Mouse (Mus musculus) kidney, postnatal 0 days (tissue): ENCODE data around the gene Sash3. TPM values are rescaled to one million over a fixed set of nuclear protein-coding genes. Genes with fewer than 3 reads are reported as not detected.
A peak's percentile ranks its signal among the peaks of the same experiment; 100 is the strongest.

ENCODE experiments used
- ATAC-seq: fragments of 200-750 bp; cut with Nextera tagmentation; replicated peaks from 2 replicates; pipeline ENCODE4 v1.8.0; 2017; ENCODE audit warnings: low read depth, moderate number of reproducible peaks, moderate TSS enrichment, moderate library complexity; ENCODE audit not compliant: low FRiP score
- DNase-seq: peaks from one replicate; pipeline ENCODE4 v3.0.0-alpha.2; 2016; ENCODE audit warnings: low spot score
- H3K27ac ChIP-seq: fragments of 300-500 bp; sonication (generic); 2 replicates; pipeline ENCODE4 v1.5.1; 2014; ENCODE audit warnings: mild to moderate bottlenecking
- H3K27me3 ChIP-seq: fragments of 300-500 bp; sonication (generic); 2 replicates; pipeline ENCODE4 v1.6.1; 2014; ENCODE audit warnings: low read length, mixed read lengths; ENCODE audit not compliant: insufficient read depth
- H3K36me3 ChIP-seq: fragments of 300-500 bp; sonication (generic); 2 replicates; pipeline ENCODE4 v1.6.1; 2014; ENCODE audit warnings: low read length, mixed read lengths; ENCODE audit not compliant: insufficient read depth
- H3K4me1 ChIP-seq: fragments of 300-500 bp; sonication (generic); replicated peaks from 2 replicates; pipeline ENCODE4 v1.6.1; 2014; ENCODE audit warnings: antibody characterized with exemption, low read length, mixed read lengths; ENCODE audit not compliant: insufficient read depth
- H3K4me2 ChIP-seq: fragments of 300-500 bp; sonication (generic); 2 replicates; pipeline ENCODE4 v1.6.1; 2014; ENCODE audit warnings: mild to moderate bottlenecking, low read length, moderate library complexity, mixed read lengths
- H3K4me3 ChIP-seq: fragments of 300-500 bp; sonication (generic); replicated peaks from 2 replicates; pipeline ENCODE4 v1.5.1; 2014; ENCODE audit warnings: low read depth, low read length
- H3K9ac ChIP-seq: fragments of 300-500 bp; sonication (generic); 2 replicates; pipeline ENCODE4 v1.6.1; 2014; ENCODE audit warnings: low read depth, low read length
- H3K9me3 ChIP-seq: fragments of 300-500 bp; sonication (generic); replicated peaks from 2 replicates; pipeline ENCODE4 v1.6.1; 2016; ENCODE audit warnings: low read length, inconsistent platforms, mixed read lengths
- CTCF ChIP-seq: IDR thresholded peaks from 2 replicates; pipeline ENCODE4 v1.5.1; 2016; ENCODE audit warnings: antibody characterized with exemption, low read depth, mild to moderate bottlenecking, moderate library complexity
- WGBS: fragments of 180-500 bp; shearing (Covaris S2); extraction: QIAGEN DNeasy Blood & Tissue Kit; methylation state at CpG from one replicate; pipeline ENCODE4 v1.1.7; 2014; 5-methylcytosine and 5-hydroxymethylcytosine counted together
- polyA plus RNA-seq: library from polyadenylated mRNA; unstranded; fragments of >200 nt; fragmentation: Nextera tagmentation; extraction: Ambion mirVana; gene quantifications from 2 replicates; pipeline ENCODE4 v1.2.1, GENCODE M21; 2015

Sash3 gene
- polyA plus RNA-seq, 1 experiment from 2014 or later = 1.2 TPM

DNA sequence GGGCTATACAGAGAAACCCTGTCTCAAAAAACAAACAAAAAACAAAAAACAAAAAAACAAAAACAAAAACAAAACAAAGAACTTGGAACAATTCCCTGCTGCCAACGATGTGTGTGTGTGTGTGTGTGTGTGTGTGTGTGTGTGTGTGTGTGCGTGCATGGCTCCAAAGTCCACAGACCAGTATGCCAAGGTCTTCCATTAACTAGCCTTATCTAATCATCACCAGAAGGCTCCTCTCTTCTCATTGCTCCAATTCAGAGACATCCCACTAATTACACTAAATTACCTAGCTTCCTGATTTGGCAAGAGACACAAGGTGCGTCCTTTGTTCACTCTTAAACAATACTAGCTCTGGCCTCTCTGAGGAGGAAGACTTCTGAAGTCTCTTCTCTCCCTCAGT, 54.5 kb downstream of the Sash3 start:
- DNase-seq (no peak), ATAC-seq (no peak)
- Histone ChIP-seq H3K9ac (no peak overlapping the region), H3K36me3 (no peaks in the 10 kb centered on the region), H3K9me3 (no peaks in the 10 kb centered on the region), H3K4me2 (no peak overlapping the region), H3K4me3 (no peak overlapping the region), H3K27ac (no peak overlapping the region), H3K27me3 (no peaks in the 10 kb centered on the region), H3K4me1 (no peaks in the 10 kb centered on the region)
- TF ChIP-seq CTCF = no peak
- WGBS = 85% methylated on average over 3 of the region's 3 CpGs

DNA sequence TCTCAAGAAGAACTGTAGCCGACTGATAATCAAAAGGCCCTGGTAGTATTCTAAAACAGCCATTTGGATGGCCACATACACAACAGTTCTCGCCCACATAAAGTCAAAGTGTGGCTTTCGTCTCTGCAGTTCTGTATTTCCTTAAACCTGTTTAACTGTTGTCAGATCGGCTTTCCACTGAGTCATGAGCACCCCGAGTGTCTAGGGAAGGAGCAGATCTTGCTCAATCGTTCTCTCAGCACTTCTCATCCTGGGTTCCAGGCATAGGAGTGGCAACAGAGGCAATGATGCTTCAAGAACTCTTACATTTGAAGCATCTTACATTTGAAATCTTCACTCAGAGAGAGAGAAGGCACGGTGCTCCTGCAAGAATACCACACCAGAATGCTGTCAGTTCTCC, 55.7 kb downstream of the Sash3 start:
- no peak for DNase-seq
- no peak overlapping the region for H3K4me3 ChIP-seq
- no peaks in the 10 kb centered on the region for H3K9me3 ChIP-seq
- no peak overlapping the region for H3K9ac ChIP-seq
- H3K27me3 ChIP-seq = no peaks in the 10 kb centered on the region
- no peak overlapping the region for H3K4me2 ChIP-seq
- H3K36me3 ChIP-seq = no peaks in the 10 kb centered on the region
- H3K4me1 ChIP-seq = no peaks in the 10 kb centered on the region
- TF ChIP-seq CTCF = no peak
- ATAC-seq = no peak
- H3K27ac ChIP-seq = no peak overlapping the region
- 87% methylated on average over 7 of the region's 7 CpGs for WGBS

DNA sequence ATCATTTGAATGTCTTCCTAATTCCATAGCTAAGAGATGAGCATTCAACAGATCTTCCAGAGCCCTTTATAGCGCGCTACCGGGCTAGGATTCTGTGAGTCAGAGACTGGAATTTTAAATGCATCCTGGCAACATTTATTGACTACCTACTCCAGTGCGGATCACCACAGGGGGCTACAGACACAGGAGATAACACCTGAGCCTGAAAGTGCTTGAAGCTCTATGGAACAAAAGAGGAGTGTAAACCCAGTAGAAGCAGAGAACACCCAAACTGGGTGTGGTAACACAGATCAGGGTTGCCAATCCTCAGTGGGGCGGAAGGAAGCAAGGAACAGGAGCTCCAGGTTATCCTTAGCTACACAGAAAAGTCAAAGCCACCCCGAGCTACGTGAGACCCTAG, 56.2 kb downstream of the Sash3 start:
- WGBS = 90% methylated on average over 7 of the region's 7 CpGs

DNA sequence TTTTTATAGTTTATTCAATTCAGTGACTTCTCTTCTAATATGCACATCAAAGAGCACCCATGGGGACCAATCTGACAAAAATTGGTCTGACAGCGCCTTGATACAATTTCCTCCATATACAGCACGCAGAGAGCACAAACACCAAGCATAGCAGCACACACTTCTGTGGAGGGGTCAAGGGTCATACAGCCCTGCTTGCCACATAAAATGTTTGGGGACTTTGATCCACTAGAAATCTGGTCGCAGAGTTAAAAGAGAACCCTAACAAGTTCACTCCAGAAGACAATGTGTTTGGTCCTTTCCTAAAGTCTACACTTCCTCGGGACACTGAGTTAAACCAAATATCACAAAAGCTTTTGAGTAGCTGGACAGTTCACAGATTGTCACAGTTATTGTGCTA, 56.8 kb downstream of the Sash3 start:
- Histone ChIP-seq H3K4me2 (no peak overlapping the region), H3K27me3 (no peaks in the 10 kb centered on the region), H3K36me3 (no peaks in the 10 kb centered on the region), H3K4me1 (no peaks in the 10 kb centered on the region), H3K4me3 (no peak overlapping the region), H3K9ac (no peak overlapping the region), H3K27ac (no peak overlapping the region), H3K9me3 (no peaks in the 10 kb centered on the region)
- no peak for ATAC-seq
- WGBS = 75% methylated on average over 4 of the region's 4 CpGs
- no peak for TF ChIP-seq CTCF
- DNase-seq = no peak

More for the DNA sequence above, 56.2 kb downstream of the Sash3 start:
- ATAC-seq (no peak), DNase-seq (no peak)
- no peak overlapping the region for H3K27ac ChIP-seq
- H3K27me3 ChIP-seq = no peaks in the 10 kb centered on the region
- no peak for TF ChIP-seq CTCF
- H3K4me2 ChIP-seq = no peak overlapping the region
- no peak overlapping the region for H3K9ac ChIP-seq
- no peaks in the 10 kb centered on the region for H3K4me1 ChIP-seq
- H3K9me3 ChIP-seq = no peaks in the 10 kb centered on the region
- H3K4me3 ChIP-seq = no peak overlapping the region
- no peaks in the 10 kb centered on the region for H3K36me3 ChIP-seq

DNA sequence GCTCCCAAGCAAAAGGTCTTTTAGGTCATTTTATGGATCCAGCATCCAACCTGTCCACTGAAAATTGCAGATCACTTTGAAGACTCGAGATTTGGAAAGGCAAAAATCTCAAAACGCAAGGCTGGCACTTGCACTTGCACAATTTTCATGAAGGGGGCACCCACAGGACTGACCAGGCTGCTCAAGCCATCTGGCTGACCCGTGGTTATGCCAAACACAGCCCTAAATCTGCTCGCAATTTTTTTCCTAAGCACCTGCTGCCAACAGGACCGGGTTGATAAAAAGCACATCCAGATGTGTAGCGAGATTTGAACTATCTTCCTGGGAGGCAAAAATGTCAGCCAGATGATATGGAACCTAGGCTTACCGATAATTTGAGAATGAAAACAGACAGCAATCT, 57.5 kb downstream of the Sash3 start:
- Histone ChIP-seq H3K27me3 (no peaks in the 10 kb centered on the region), H3K9me3 (no peaks in the 10 kb centered on the region), H3K36me3 (no peaks in the 10 kb centered on the region), H3K4me1 (no peaks in the 10 kb centered on the region), H3K4me3 (no peak overlapping the region), H3K9ac (no peak overlapping the region), H3K27ac (no peak overlapping the region), H3K4me2 (no peak overlapping the region)
- no peak for ATAC-seq
- no peak for DNase-seq
- WGBS = 69% methylated on average over 7 of the region's 7 CpGs
- TF ChIP-seq CTCF = no peak

DNA sequence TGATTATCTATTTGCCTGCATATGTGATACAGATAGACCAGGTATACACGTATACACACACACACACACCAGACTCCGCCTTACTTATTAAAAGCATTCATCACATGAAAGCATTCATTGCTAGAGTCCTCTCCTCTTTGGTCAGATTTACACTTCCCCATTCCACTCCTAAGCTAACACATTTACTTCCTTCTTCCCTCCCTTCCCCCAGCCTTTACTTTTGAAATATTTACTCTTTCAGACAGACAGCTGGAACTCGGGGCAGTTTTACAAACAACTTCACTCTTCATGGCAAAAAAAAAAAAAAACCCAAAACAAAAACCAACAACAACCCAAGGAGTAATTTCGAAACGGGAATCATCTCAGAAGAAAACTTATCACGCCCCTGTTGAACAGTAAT, 58.2 kb downstream of the Sash3 start:
- ATAC-seq (no peak), DNase-seq (peak; percentile 2)
- no peak overlapping the region for H3K9ac ChIP-seq
- H3K36me3 ChIP-seq = no peaks in the 10 kb centered on the region
- no peak for TF ChIP-seq CTCF
- WGBS = 69% methylated on average over 6 of the region's 6 CpGs
- H3K27ac ChIP-seq = no peak overlapping the region
- H3K27me3 ChIP-seq = no peaks in the 10 kb centered on the region
- H3K4me1 ChIP-seq = no peaks in the 10 kb centered on the region
- H3K4me3 ChIP-seq = no peak overlapping the region
- H3K9me3 ChIP-seq = no peaks in the 10 kb centered on the region
- H3K4me2 ChIP-seq = no peak overlapping the region

DNA sequence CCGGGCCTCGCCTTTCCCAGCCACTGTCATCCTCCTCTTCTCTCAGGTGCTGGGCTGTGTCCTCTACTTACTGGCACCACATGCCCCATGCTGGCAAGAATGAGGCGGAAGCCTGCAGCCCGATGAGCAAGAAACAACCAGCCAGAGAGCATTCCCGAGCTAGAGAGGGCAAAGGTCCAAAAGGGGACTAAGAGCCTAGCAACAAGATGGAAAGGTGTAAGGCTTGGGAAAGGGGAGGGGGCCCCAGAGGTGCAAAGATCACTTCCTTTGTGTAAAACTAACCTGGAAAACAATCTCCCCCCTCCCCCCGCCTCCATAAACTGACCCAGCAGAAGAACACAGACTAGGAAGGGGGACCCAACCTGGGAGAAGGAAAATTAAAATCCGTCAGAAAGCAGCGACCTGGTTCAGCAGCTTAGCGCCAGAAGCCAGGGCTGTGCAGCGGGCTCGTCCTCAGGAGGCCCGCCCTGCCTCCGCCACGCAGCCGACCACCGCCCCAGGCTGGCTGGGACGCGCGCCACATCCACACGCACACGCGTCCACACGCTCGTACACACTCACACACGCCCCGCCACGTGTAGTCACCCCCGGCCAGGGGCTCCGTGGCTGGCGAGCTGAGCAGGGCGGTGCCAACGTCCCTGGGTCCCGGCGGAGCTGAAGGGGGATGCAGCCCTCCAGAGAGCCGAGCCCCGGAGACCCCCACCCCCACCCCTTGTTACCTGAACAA, 61.7 kb downstream of the Sash3 start:
- Histone ChIP-seq H3K9ac (peak overlapping the region; percentile 60), H3K4me2 (peak overlapping the region; percentile 57), H3K27me3 (no peaks in the 10 kb centered on the region), H3K36me3 (no peaks in the 10 kb centered on the region), H3K27ac (peak overlapping the region; percentile 68; the same call in 1 of the 2 replicates), H3K9me3 (no peaks in the 10 kb centered on the region), H3K4me3 (peak overlapping the region; percentile 67), H3K4me1 (no peaks in the 10 kb centered on the region)
- ATAC-seq (peak; percentile 79), DNase-seq (peak; percentile 18)
- 19% methylated on average over 35 of the region's 36 CpGs for WGBS
- no peak for TF ChIP-seq CTCF
